Mouse (Mus musculus) midbrain, embryonic 15.5 days (tissue): Measurements from ENCODE around the gene Ubap1l. TPM values are rescaled to one million over a fixed set of nuclear protein-coding genes. Genes with fewer than 3 reads are reported as not detected.

Experiments
- ATAC-seq: fragments of 200-750 bp; cut with Nextera tagmentation; replicated peaks from 2 replicates; pipeline ENCODE4 v1.8.0; 2017; ENCODE audit warnings: moderate TSS enrichment
- H3K27ac ChIP-seq: fragments of 300-500 bp; sonication (generic); 2 replicates; pipeline ENCODE4 v1.5.1; 2015; ENCODE audit warnings: mild to moderate bottlenecking, inconsistent platforms
- H3K27me3 ChIP-seq: fragments of 300-500 bp; sonication (generic); replicated peaks from 2 replicates; pipeline ENCODE4 v1.6.1; 2015; ENCODE audit warnings: inconsistent platforms
- H3K36me3 ChIP-seq: fragments of 300-500 bp; sonication (generic); replicated peaks from 2 replicates; pipeline ENCODE4 v1.6.1; 2015; ENCODE audit warnings: inconsistent platforms
- H3K4me1 ChIP-seq: fragments of 300-500 bp; sonication (generic); 2 replicates; pipeline ENCODE4 v1.6.1; 2015; ENCODE audit warnings: inconsistent platforms
- H3K4me2 ChIP-seq: fragments of 300-500 bp; sonication (generic); 2 replicates; pipeline ENCODE4 v1.6.1; 2015; ENCODE audit warnings: inconsistent platforms, mild to moderate bottlenecking, moderate library complexity
- H3K4me3 ChIP-seq: fragments of 300-500 bp; sonication (generic); 2 replicates; pipeline ENCODE4 v1.5.1; 2015; ENCODE audit warnings: mild to moderate bottlenecking, inconsistent platforms
- H3K9ac ChIP-seq: fragments of 300-500 bp; sonication (generic); 2 replicates; pipeline ENCODE4 v1.6.1; 2015; ENCODE audit warnings: mild to moderate bottlenecking, inconsistent platforms
- H3K9me3 ChIP-seq: fragments of 300-500 bp; sonication (generic); 2 replicates; pipeline ENCODE4 v1.6.1; 2016; ENCODE audit warnings: inconsistent platforms
- WGBS: fragments of 180-500 bp; shearing (Covaris S2); methylation state at CpG from one replicate; pipeline ENCODE4 v1.1.7; 2015; ENCODE audit warnings: mixed read lengths; 5-methylcytosine and 5-hydroxymethylcytosine counted together
- polyA plus RNA-seq: library from polyadenylated mRNA; unstranded; fragments of >200 nt; fragmentation: Nextera tagmentation; extraction: Ambion mirVana; gene quantifications from 2 replicates; pipeline ENCODE4 v1.2.1, GENCODE M21; 2015

The Ubap1l gene
- polyA plus RNA-seq, 1 experiment from 2014 or later: 2.7 TPM

- Histone ChIP-seq H3K36me3 (no peaks in the 10 kb centered on the region), H3K9ac (peak overlapping the region; percentile 83), H3K4me1 (peaks cover 32% of the 10 kb centered on the region), H3K9me3 (no peaks in the 10 kb centered on the region), H3K4me2 (peak overlapping the region; percentile 98), H3K4me3 (peak overlapping the region; percentile 95), H3K27ac (peak overlapping the region; percentile 92), H3K27me3 (no peaks in the 10 kb centered on the region)
- peak; percentile 67 for ATAC-seq
- under 1% methylated on average over 77 of the region's 77 CpGs for WGBS
These were observed 14.2 kb upstream of the Ubap1l start for GRCm38 (mm10) chr9:65346476-65347111.

- no peak overlapping the region for H3K27ac ChIP-seq
- peaks cover 32% of the 10 kb centered on the region for H3K4me1 ChIP-seq
- H3K27me3 ChIP-seq: no peaks in the 10 kb centered on the region
- peak overlapping the region; percentile 95 for H3K4me3 ChIP-seq
- no peaks in the 10 kb centered on the region for H3K9me3 ChIP-seq
- H3K36me3 ChIP-seq: no peaks in the 10 kb centered on the region
- H3K9ac ChIP-seq: peak overlapping the region; percentile 83
- ATAC-seq: no peak
- peak overlapping the region; percentile 98 for H3K4me2 ChIP-seq
- WGBS: 50% methylated on average over 8 of the region's 8 CpGs
These were observed 13.6 kb upstream of the Ubap1l start for GRCm38 (mm10) chr9:65347112-65347850.

GRCm38 (mm10) chr9:65353251-65353650 is 7.6 kb upstream of the Ubap1l start:
- H3K4me3 ChIP-seq: no peak overlapping the region
- no peak for ATAC-seq
- no peak overlapping the region for H3K9ac ChIP-seq
- no peaks in the 10 kb centered on the region for H3K9me3 ChIP-seq
- H3K27ac ChIP-seq: no peak overlapping the region
- 92% methylated on average over 5 of the region's 5 CpGs for WGBS
- peaks cover 12% of the 10 kb centered on the region for H3K4me1 ChIP-seq
- H3K36me3 ChIP-seq: peaks cover 15% of the 10 kb centered on the region
- no peaks in the 10 kb centered on the region for H3K27me3 ChIP-seq
- no peak overlapping the region for H3K4me2 ChIP-seq

- H3K9me3 ChIP-seq: no peaks in the 10 kb centered on the region
- H3K27ac ChIP-seq: no peak overlapping the region
- no peak overlapping the region for H3K4me3 ChIP-seq
- no peaks in the 10 kb centered on the region for H3K4me1 ChIP-seq
- 84% methylated on average over 7 of the region's 7 CpGs for WGBS
- H3K9ac ChIP-seq: no peak overlapping the region
- peaks cover 39% of the 10 kb centered on the region for H3K36me3 ChIP-seq
- no peaks in the 10 kb centered on the region for H3K27me3 ChIP-seq
- ATAC-seq: no peak
- no peak overlapping the region for H3K4me2 ChIP-seq
These were observed 4.3 kb upstream of the Ubap1l start for GRCm38 (mm10) chr9:65356561-65356960.

- Histone ChIP-seq H3K4me3 (no peak overlapping the region), H3K4me2 (no peak overlapping the region), H3K9me3 (no peaks in the 10 kb centered on the region), H3K4me1 (no peaks in the 10 kb centered on the region), H3K9ac (no peak overlapping the region), H3K27ac (no peak overlapping the region), H3K27me3 (no peaks in the 10 kb centered on the region), H3K36me3 (peaks cover 43% of the 10 kb centered on the region)
- ATAC-seq: no peak
- WGBS: 94% methylated on average over 2 of the region's 2 CpGs
These were observed 3.9 kb upstream of the Ubap1l start for GRCm38 (mm10) chr9:65356971-65357370.

- no peak overlapping the region for H3K9ac ChIP-seq
- H3K4me3 ChIP-seq: no peak overlapping the region
- H3K4me1 ChIP-seq: no peaks in the 10 kb centered on the region
- no peak overlapping the region for H3K27ac ChIP-seq
- H3K36me3 ChIP-seq: peaks cover 44% of the 10 kb centered on the region
- no peaks in the 10 kb centered on the region for H3K27me3 ChIP-seq
- H3K4me2 ChIP-seq: no peak overlapping the region
- ATAC-seq: no peak
- WGBS: 95% methylated on average over 1 of the region's 1 CpGs
- no peaks in the 10 kb centered on the region for H3K9me3 ChIP-seq
These were observed 1.8 kb upstream of the Ubap1l start for GRCm38 (mm10) chr9:65358956-65359480.

GRCm38 (mm10) chr9:65363684-65364083 is 2.8 kb downstream of the Ubap1l start:
- Histone ChIP-seq H3K4me1 (no peaks in the 10 kb centered on the region), H3K27ac (no peak overlapping the region), H3K36me3 (peaks cover 26% of the 10 kb centered on the region), H3K27me3 (no peaks in the 10 kb centered on the region), H3K4me3 (no peak overlapping the region), H3K9ac (no peak overlapping the region), H3K4me2 (no peak overlapping the region), H3K9me3 (no peaks in the 10 kb centered on the region)
- 87% methylated on average over 9 of the region's 9 CpGs for WGBS
- ATAC-seq: no peak

GRCm38 (mm10) chr9:65365721-65366120 is 4.9 kb downstream of the Ubap1l start:
- Histone ChIP-seq H3K4me1 (no peaks in the 10 kb centered on the region), H3K36me3 (peaks cover 13% of the 10 kb centered on the region), H3K27ac (no peak overlapping the region), H3K4me3 (no peak overlapping the region), H3K4me2 (no peak overlapping the region), H3K9ac (no peak overlapping the region), H3K9me3 (no peaks in the 10 kb centered on the region), H3K27me3 (no peaks in the 10 kb centered on the region)
- no peak for ATAC-seq
- 90% methylated on average over 7 of the region's 7 CpGs for WGBS

- Histone ChIP-seq H3K4me3 (no peak overlapping the region), H3K27me3 (no peaks in the 10 kb centered on the region), H3K4me1 (no peaks in the 10 kb centered on the region), H3K27ac (no peak overlapping the region), H3K4me2 (no peak overlapping the region), H3K9ac (no peak overlapping the region), H3K36me3 (0 out of 2 replicates have a peak, but pooled peaks cover 3% of the 10 kb centered on the region), H3K9me3 (no peaks in the 10 kb centered on the region)
- no peak for ATAC-seq
- WGBS: 78% methylated on average over 24 of the region's 24 CpGs
These were observed 10.9 kb downstream of the Ubap1l start for GRCm38 (mm10) chr9:65371756-65372155.

GRCm38 (mm10) chr9:65372449-65372848 is 11.6 kb downstream of the Ubap1l start:
- no peak for ATAC-seq
- Histone ChIP-seq H3K27me3 (no peaks in the 10 kb centered on the region), H3K4me1 (no peaks in the 10 kb centered on the region), H3K4me2 (no peak overlapping the region), H3K27ac (no peak overlapping the region), H3K9ac (no peak overlapping the region), H3K36me3 (0 out of 2 replicates have a peak, but pooled peaks cover 3% of the 10 kb centered on the region), H3K9me3 (no peaks in the 10 kb centered on the region), H3K4me3 (no peak overlapping the region)
- WGBS: 73% methylated on average over 4 of the region's 4 CpGs

- 0 out of 2 replicates have a peak, but pooled peaks cover 3% of the 10 kb centered on the region for H3K36me3 ChIP-seq
These were observed 13.8 kb downstream of the Ubap1l start for GRCm38 (mm10) chr9:65374468-65375162.

More at GRCm38 (mm10) chr9:65374468-65375162, 13.8 kb downstream of the Ubap1l start:
- no peak for ATAC-seq
- Histone ChIP-seq H3K27me3 (no peaks in the 10 kb centered on the region), H3K4me2 (no peak overlapping the region), H3K9ac (no peak overlapping the region), H3K4me3 (no peak overlapping the region), H3K4me1 (no peaks in the 10 kb centered on the region), H3K27ac (no peak overlapping the region), H3K9me3 (no peaks in the 10 kb centered on the region)
- 87% methylated on average over 5 of the region's 5 CpGs for WGBS
